Mouse (Mus musculus) myocyte (in vitro differentiated cells): ENCODE measurements around the gene Sys1. TPM values are rescaled to one million over a fixed set of nuclear protein-coding genes. Genes with fewer than 3 reads are reported as not detected.

Experiments used
- H3K27me3 ChIP-seq: one replicate; pipeline ENCODE4 v1.6.1; 2011; ENCODE audit not compliant: control insufficient read depth, insufficient read depth, insufficient read length
- H3K36me3 ChIP-seq: one replicate; pipeline ENCODE4 v1.6.1; 2011; ENCODE audit not compliant: control insufficient read depth, insufficient read depth
- H3K4me2 ChIP-seq: one replicate; pipeline ENCODE4 v1.6.1; 2011; ENCODE audit warnings: low read depth, control low read depth
- H3K4me3 ChIP-seq: one replicate; pipeline ENCODE4 v1.5.1; 2011; ENCODE audit warnings: mild to moderate bottlenecking, control low read depth, moderate library complexity
- H3K79me2 ChIP-seq: one replicate; pipeline ENCODE4 v1.6.1; 2011; ENCODE audit not compliant: control insufficient read depth, insufficient read depth
- H3ac ChIP-seq: one replicate; pipeline ENCODE4 v1.6.1; 2011; ENCODE audit not compliant: control insufficient read depth, insufficient read length
- CEBPB ChIP-seq: IDR thresholded peaks from 2 replicates; pipeline ENCODE4 v1.6.1; 2011; ENCODE audit warnings: mild to moderate bottlenecking, moderate library complexity; ENCODE audit not compliant: poor library complexity, insufficient read depth, severe bottlenecking
- E2F4 ChIP-seq: IDR thresholded peaks from one replicate; pipeline ENCODE4 v1.6.1; 2011; ENCODE audit warnings: mild to moderate bottlenecking, control low read depth, moderate library complexity; ENCODE audit not compliant: insufficient read depth
- MAX ChIP-seq: IDR thresholded peaks from one replicate; pipeline ENCODE4 v1.6.1; 2011; ENCODE audit warnings: low read depth, mild to moderate bottlenecking, control low read depth
- MYOD1 ChIP-seq, 3 experiments: IDR thresholded peaks; one replicate each; pipeline ENCODE4 v1.6.1; 2011; ENCODE audit warnings: control low read depth in 2 of 3, low read depth in 2 of 3, mild to moderate bottlenecking in 2 of 3, moderate library complexity in 1 of 3; ENCODE audit not compliant: insufficient read length in 2 of 3, control insufficient read depth in 1 of 3
- MYOG ChIP-seq, 3 experiments: IDR thresholded peaks; one replicate each; pipeline ENCODE4 v1.6.1; 2011; ENCODE audit warnings: control low read depth in 2 of 3, low read depth in 2 of 3, mild to moderate bottlenecking in 2 of 3; ENCODE audit not compliant: insufficient read length in 2 of 3, control insufficient read depth in 1 of 3, insufficient read depth in 1 of 3
- POLR2A ChIP-seq: IDR thresholded peaks from one replicate; pipeline ENCODE4 v1.6.1; 2011; ENCODE audit warnings: low read depth, mild to moderate bottlenecking, control low read depth, moderate library complexity; ENCODE audit not compliant: insufficient read length
- POLR2AphosphoS2 ChIP-seq: IDR thresholded peaks from one replicate; pipeline ENCODE4 v1.6.1; 2011; ENCODE audit warnings: low read depth, control low read depth; ENCODE audit not compliant: insufficient read length
- REST ChIP-seq: IDR thresholded peaks from one replicate; pipeline ENCODE4 v1.6.1; 2011; ENCODE audit warnings: mild to moderate bottlenecking, control low read depth, moderate library complexity; ENCODE audit not compliant: insufficient read depth, insufficient read length
- SRF ChIP-seq: IDR thresholded peaks from one replicate; pipeline ENCODE4 v1.6.1; 2011; ENCODE audit warnings: low read depth; ENCODE audit not compliant: control insufficient read depth, insufficient read length
- TCF12 ChIP-seq: IDR thresholded peaks from one replicate; pipeline ENCODE4 v1.6.1; 2011; ENCODE audit warnings: mild to moderate bottlenecking, control low read depth; ENCODE audit not compliant: poor library complexity, insufficient read depth, severe bottlenecking
- TCF3 ChIP-seq: IDR thresholded peaks from one replicate; pipeline ENCODE4 v1.6.1; 2011; ENCODE audit warnings: low read depth, control low read depth; ENCODE audit not compliant: insufficient read length
- USF1 ChIP-seq: IDR thresholded peaks from one replicate; pipeline ENCODE4 v1.6.1; 2011; ENCODE audit warnings: low read depth, mild to moderate bottlenecking, control low read depth, moderate library complexity
- polyA plus RNA-seq: library from polyadenylated mRNA; unstranded; fragments of >200 nt; fragmentation: generic; extraction: Trizol; gene quantifications from one replicate; pipeline ENCODE4 v1.2.1, GENCODE M21; 2012; ENCODE audit warnings: missing spikeins

Sys1 gene
- polyA plus RNA-seq, 1 experiment = 47.6 TPM

DNA sequence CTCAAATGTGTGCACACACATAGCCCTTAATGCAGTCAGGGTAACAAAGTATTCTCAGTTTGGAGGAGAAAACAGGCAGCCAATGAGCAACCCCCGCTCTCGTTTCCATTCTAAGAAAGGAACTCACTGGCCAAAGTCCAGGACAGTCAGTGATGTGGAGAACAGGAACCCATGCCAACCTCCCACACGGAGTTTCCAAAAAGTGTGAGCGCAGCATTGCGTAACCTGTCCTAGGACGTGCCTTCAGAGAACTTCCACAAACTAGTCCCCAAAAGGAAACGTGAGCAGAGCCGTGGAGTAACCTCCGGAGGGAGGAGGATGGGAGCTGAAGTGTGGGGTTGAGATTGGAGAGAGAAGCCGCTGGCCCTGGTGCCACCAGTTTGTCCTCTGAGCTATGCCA is 1.9 kb upstream of the Sys1 start:
- Histone ChIP-seq H3K27me3 (no peaks in the 10 kb centered on the region), H3K79me2 (no peaks in the 10 kb centered on the region), H3K36me3 (no peaks in the 10 kb centered on the region), H3K4me2 (peak overlapping the region; percentile 45), H3ac (no peak overlapping the region), H3K4me3 (no peak overlapping the region)
- peak; percentile 97 for TF ChIP-seq CEBPB
- TF ChIP-seq MYOD1 (IDR thresholded peaks at IDR 0.05; ENCODE audit: control insufficient read depth in 1 of 3, insufficient read length in 2 of 3, low read depth in 2 of 3) = no peak
- TF ChIP-seq SRF = no peak
- TF ChIP-seq TCF12 = no peak
- TF ChIP-seq TCF3 = no peak
- TF ChIP-seq REST = no peak
- no peak for TF ChIP-seq MYOG (IDR thresholded peaks at IDR 0.05; ENCODE audit: control insufficient read depth in 1 of 3, insufficient read depth in 1 of 3, insufficient read length in 2 of 3, low read depth in 2 of 3)
- no peak for TF ChIP-seq USF1

DNA sequence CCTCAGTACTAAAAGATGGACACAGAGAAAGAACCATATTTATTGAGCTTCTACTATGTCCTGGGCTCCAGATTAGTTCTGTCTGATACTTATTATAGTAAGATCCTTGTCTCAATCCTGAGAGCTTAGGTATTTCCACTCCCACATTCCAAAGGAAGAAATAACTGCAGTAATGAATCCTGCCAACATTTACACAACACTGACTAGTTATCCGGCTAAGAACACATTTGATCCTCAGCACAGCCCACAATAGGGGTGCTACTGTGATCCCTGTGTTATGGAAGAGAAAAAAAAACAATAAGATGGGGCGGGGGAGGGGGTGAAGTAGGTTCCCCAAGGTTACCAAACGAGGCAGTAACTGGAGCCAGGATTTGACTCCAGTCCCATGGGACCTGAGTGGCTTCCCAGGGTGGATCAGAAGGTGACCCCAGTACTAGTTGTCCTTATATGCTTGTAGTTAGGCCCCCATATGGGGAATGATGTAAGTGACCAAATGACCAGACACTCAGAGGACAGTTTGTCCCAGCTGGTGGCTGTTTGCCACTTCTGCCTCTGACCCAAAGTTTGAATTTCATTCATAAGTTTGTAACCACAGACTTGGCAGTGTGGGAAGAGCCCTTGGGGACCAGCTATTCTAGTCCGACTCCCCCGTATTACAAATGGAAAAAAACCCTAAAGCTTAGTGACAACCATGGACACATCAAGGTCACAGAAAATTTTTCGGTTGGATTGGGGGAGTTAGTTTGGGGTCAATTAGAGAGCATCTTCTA is 1.2 kb upstream of the Sys1 start:
- TF ChIP-seq TCF12 = no peak
- no peak for TF ChIP-seq MYOD1 (IDR thresholded peaks at IDR 0.05; ENCODE audit: control insufficient read depth in 1 of 3, insufficient read length in 2 of 3, low read depth in 2 of 3)
- no peak for TF ChIP-seq POLR2AphosphoS2
- TF ChIP-seq MAX = no peak
- TF ChIP-seq CEBPB = no peak
- no peak for TF ChIP-seq SRF
- no peak for TF ChIP-seq MYOG (IDR thresholded peaks at IDR 0.05; ENCODE audit: control insufficient read depth in 1 of 3, insufficient read depth in 1 of 3, insufficient read length in 2 of 3, low read depth in 2 of 3)
- TF ChIP-seq USF1 = no peak
- TF ChIP-seq REST = no peak
- TF ChIP-seq E2F4 = no peak
- no peak for TF ChIP-seq POLR2A
- TF ChIP-seq TCF3 = no peak
- peak overlapping the region; percentile 71 for H3K4me2 ChIP-seq

DNA sequence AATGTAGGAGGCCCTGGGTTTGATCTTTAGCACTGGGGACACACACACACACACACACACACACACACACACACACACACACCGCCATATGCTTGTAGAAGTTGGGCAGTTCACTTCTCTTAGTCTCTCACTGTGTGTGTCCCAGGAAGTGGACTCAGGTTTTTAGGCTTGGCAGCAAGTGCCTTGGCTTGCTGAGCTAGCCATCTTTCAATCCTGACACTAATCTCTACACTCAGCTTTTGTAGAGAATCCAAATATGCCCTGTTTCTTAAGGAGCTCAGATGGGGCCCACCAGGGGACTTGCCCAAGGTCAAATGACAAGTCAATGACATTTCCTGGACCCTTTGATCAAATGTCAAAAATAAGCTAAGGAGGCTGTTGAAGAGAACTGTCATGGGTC is 351 bp upstream of the Sys1 start:
- no peaks in the 10 kb centered on the region for H3K36me3 ChIP-seq
- peaks cover 2% of the 10 kb centered on the region for H3K79me2 ChIP-seq
- H3ac ChIP-seq = no peak overlapping the region
- no peaks in the 10 kb centered on the region for H3K27me3 ChIP-seq
- no peak overlapping the region for H3K4me3 ChIP-seq
- TF ChIP-seq MYOD1 (IDR thresholded peaks at IDR 0.05; ENCODE audit: control insufficient read depth in 1 of 3, insufficient read length in 2 of 3, low read depth in 2 of 3) (no peak), REST (no peak), TCF12 (no peak), E2F4 (no peak), POLR2A (no peak), CEBPB (no peak), USF1 (no peak), SRF (no peak), POLR2AphosphoS2 (no peak), MAX (no peak), MYOG (IDR thresholded peaks at IDR 0.05; ENCODE audit: control insufficient read depth in 1 of 3, insufficient read depth in 1 of 3, insufficient read length in 2 of 3, low read depth in 2 of 3) (no peak), TCF3 (no peak)
- H3K4me2 ChIP-seq = peak overlapping the region; percentile 71

More for the DNA sequence above, 1.2 kb upstream of the Sys1 start:
- Histone ChIP-seq H3K4me3 (no peak overlapping the region), H3K79me2 (no peaks in the 10 kb centered on the region), H3K27me3 (no peaks in the 10 kb centered on the region), H3ac (no peak overlapping the region), H3K36me3 (no peaks in the 10 kb centered on the region)

DNA sequence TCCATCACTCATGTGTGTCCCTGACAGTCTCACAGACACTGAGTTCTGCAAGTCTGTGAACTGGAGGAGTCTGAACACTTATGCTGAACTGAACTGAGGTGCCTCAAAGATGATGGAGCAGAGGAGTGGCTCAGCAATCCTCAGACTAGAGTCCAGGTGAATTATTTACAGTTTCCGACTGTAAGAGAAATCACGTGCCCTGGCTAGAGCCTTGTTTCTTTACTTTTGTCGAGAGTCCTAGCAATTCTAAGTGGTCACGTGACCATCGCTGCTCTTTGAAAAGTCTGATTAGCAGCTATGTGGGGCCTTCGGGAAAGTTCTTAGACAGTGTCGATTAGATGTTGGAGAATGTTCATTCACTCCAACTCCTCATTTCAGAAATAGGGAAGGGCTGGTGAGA is 1.2 kb downstream of the Sys1 start:
- Histone ChIP-seq H3K79me2 (peaks cover 11% of the 10 kb centered on the region), H3K36me3 (no peaks in the 10 kb centered on the region), H3K4me2 (no peak overlapping the region), H3ac (no peak overlapping the region), H3K4me3 (no peak overlapping the region), H3K27me3 (no peaks in the 10 kb centered on the region)
- TF ChIP-seq POLR2AphosphoS2 (no peak), TCF3 (no peak), TCF12 (no peak), USF1 (no peak), POLR2A (no peak), E2F4 (no peak), MYOG (IDR thresholded peaks at IDR 0.05; ENCODE audit: control insufficient read depth in 1 of 3, insufficient read depth in 1 of 3, insufficient read length in 2 of 3, low read depth in 2 of 3) (no peak), SRF (no peak), MAX (no peak), CEBPB (no peak), REST (no peak), MYOD1 (IDR thresholded peaks at IDR 0.05; ENCODE audit: control insufficient read depth in 1 of 3, insufficient read length in 2 of 3, low read depth in 2 of 3) (no peak)
